Mouse (Mus musculus) kidney, adult 2 months (tissue): ENCODE measurements around the gene Slc26a8. TPM values are rescaled to one million over a fixed set of nuclear protein-coding genes. Genes with fewer than 3 reads are reported as not detected.
A peak's percentile ranks its signal among the peaks of the same experiment; 100 is the strongest.

Source experiments
- DNase-seq: peaks from one replicate; pipeline ENCODE4 v3.0.0; 2021
- H3K27ac ChIP-seq: fragments of 200-500 bp; 2 replicates; pipeline ENCODE4 v1.5.1; 2012; ENCODE audit warnings: low read depth, low read length, control low read depth, inconsistent platforms; ENCODE audit not compliant: insufficient read depth
- H3K27me3 ChIP-seq: fragments of 200-500 bp; replicated peaks from 2 replicates; pipeline ENCODE4 v1.6.1; 2012; ENCODE audit warnings: mild to moderate bottlenecking, moderate library complexity, low read length, inconsistent platforms; ENCODE audit not compliant: control insufficient read depth, insufficient read depth
- H3K36me3 ChIP-seq: fragments of 200-500 bp; 2 replicates; pipeline ENCODE4 v1.6.1; 2012; ENCODE audit warnings: mild to moderate bottlenecking, moderate library complexity, low read length, inconsistent platforms; ENCODE audit not compliant: control insufficient read depth, insufficient read depth
- H3K4me1 ChIP-seq: fragments of 200-500 bp; 2 replicates; pipeline ENCODE4 v1.6.1; 2011; ENCODE audit warnings: low read length; ENCODE audit not compliant: control insufficient read depth, insufficient read depth
- H3K4me3 ChIP-seq: fragments of 200-500 bp; 2 replicates; pipeline ENCODE4 v1.5.1; 2011; ENCODE audit warnings: mild to moderate bottlenecking, low read depth, low read length, control low read depth; ENCODE audit not compliant: insufficient read depth
- CTCF ChIP-seq: fragments of 200-500 bp; conservative IDR thresholded peaks from 2 replicates; pipeline ENCODE4 v1.5.1; 2011; ENCODE audit warnings: low read depth, mild to moderate bottlenecking, control low read depth, low read length, moderate library complexity, mixed read lengths; ENCODE audit not compliant: insufficient read depth, insufficient read length
- POLR2A ChIP-seq: fragments of 200-500 bp; IDR thresholded peaks from one replicate; pipeline ENCODE4 v1.6.1; 2011; ENCODE audit warnings: low read depth, low read length, control low read depth
- WGBS: fragments of 180-500 bp; shearing (Covaris S2); methylation state at CpG from one replicate; pipeline ENCODE4 v1.1.7; 2018; 5-methylcytosine and 5-hydroxymethylcytosine counted together
- polyA plus RNA-seq: library from polyadenylated mRNA; depleted of rRNA; stranded (reverse); fragments of >200 nt; gene quantifications from 2 replicates; pipeline ENCODE4 v1.2.3, GENCODE M21; 2012

Slc26a8 gene
- polyA plus RNA-seq, 1 experiment, result 0.86 TPM

DNA sequence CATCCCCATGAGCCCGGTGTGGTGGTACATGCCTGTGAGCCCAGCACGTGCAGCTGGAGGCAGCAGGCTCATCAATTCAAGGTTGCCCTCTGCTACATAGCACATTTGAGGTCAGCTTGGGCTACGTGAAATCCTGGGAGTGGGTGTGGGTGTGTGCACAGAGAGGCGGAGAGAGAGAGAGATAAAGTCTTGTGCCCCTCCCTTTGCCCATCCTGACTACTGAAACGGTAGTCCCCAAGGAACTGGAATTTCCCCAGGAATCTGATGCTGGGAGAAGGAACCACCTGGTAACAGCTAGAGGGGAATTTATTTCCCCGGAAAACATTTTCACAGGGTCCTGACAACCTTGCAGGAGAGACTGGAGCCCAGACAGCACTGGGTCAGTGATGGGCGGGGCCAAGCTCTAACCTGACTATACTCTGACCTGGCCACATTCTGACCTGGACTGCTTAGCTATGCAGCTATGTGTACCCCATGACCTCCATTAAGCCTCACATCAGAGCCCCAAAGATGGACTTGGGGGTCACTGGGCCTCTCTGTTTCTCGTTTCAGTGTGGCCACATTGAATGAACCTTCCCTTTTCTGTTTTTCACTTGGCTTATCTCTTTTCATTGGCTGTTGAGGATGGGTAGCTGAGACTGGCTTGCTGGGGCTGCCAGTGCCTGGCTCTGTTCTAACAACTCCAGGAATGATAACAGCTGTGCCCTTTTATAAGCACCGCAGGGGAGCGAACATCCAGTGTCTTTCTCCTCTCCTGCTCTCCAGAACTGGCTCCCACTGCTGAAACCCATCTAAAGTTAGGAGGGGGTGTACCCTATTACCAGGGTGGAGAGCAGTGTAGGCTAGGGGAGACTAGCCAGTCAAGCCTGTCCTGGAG is 61.5 kb downstream of the Slc26a8 start:
- H3K36me3 ChIP-seq, result no peaks in the 10 kb centered on the region
- no peak overlapping the region for H3K4me3 ChIP-seq
- peak; percentile 45 for DNase-seq
- peaks cover 3% of the 10 kb centered on the region; the same call in 1 of the 2 replicates for H3K4me1 ChIP-seq
- no peaks in the 10 kb centered on the region for H3K27me3 ChIP-seq
- H3K27ac ChIP-seq, result no peak overlapping the region
- WGBS, result 38% methylated on average over 10 of the region's 10 CpGs
- TF ChIP-seq POLR2A (no peak), CTCF (no peak)

DNA sequence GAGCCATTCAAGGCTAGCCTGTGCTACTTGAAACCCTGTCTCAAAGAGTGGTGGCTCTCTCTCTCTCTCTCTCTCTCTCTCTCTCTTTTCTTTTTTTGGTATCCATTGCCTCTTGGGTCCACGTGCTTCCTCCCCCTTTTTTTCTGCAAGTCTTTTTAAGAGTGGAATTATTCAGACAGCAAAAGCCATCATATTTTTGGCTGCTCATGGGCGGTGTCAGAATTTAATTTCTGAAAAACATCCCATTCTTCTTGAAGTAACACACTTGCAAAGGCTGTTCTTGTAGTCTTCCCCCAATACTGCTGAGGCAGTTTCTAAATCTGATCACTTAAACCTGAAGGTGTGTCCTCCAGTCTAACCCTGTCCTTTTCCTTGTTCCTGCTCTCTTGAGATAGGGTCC is 63.1 kb downstream of the Slc26a8 start:
- no peak for DNase-seq

DNA sequence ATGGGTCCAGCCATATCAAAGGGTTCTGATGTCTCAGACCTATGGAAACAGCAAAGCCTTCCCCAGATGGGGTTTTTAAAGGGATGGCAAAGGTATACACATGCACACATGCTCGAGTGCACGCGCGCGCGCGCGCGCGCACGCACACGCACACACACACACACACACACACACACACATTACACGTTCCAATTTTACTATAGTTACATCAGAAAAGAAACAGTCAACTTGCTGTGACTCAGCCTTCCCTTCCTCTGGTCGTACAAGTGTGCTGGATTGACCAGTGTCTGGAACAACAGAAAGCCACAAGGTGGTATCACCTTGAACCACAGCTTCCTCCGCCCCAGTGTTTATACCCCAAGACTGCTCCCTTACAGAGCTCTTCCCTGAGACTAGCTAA is 64.7 kb downstream of the Slc26a8 start:
- no peaks in the 10 kb centered on the region for H3K27me3 ChIP-seq
- H3K27ac ChIP-seq, result no peak overlapping the region
- no peak for DNase-seq
- no peak overlapping the region for H3K4me3 ChIP-seq
- H3K4me1 ChIP-seq, result peaks cover 10% of the 10 kb centered on the region; the same call in 1 of the 2 replicates
- WGBS, result 92% methylated on average over 15 of the region's 15 CpGs
- no peak for TF ChIP-seq CTCF
- H3K36me3 ChIP-seq, result no peaks in the 10 kb centered on the region

More for the DNA sequence above, 63.1 kb downstream of the Slc26a8 start:
- peaks cover 3% of the 10 kb centered on the region; the same call in 1 of the 2 replicates for H3K4me1 ChIP-seq
- no peaks in the 10 kb centered on the region for H3K36me3 ChIP-seq
- no peak for TF ChIP-seq POLR2A
- no peak for TF ChIP-seq CTCF
- WGBS, result 87% methylated on average over 2 of the region's 2 CpGs
- H3K4me3 ChIP-seq, result no peak overlapping the region
- H3K27ac ChIP-seq, result no peak overlapping the region
- H3K27me3 ChIP-seq, result no peaks in the 10 kb centered on the region

DNA sequence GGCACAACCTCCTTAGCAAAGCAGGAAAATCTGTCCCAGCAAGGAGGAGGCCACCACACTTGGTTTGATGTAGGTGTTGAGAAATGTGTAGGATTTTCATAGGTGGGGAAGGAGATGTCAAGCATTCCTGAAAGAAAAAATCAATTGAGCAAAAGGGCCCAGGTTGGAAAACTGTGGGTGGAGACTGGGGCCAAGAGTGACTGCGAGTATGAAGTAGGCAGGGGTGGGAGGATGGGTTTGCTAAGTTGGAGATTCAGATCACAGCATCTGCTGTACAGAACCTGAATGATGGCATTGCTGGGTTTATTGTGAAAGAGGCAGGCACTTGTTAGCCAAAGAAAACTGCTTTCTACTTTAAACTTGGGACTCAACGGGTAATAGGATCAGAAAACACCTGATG is 65.2 kb downstream of the Slc26a8 start:
- H3K4me1 ChIP-seq, result peaks cover 13% of the 10 kb centered on the region; the same call in 1 of the 2 replicates
- H3K27me3 ChIP-seq, result no peaks in the 10 kb centered on the region
- DNase-seq, result no peak
- no peak overlapping the region for H3K4me3 ChIP-seq
- no peak overlapping the region for H3K27ac ChIP-seq
- WGBS, result 73% methylated on average over 2 of the region's 2 CpGs
- TF ChIP-seq CTCF (no peak), POLR2A (no peak)
- H3K36me3 ChIP-seq, result no peaks in the 10 kb centered on the region

DNA sequence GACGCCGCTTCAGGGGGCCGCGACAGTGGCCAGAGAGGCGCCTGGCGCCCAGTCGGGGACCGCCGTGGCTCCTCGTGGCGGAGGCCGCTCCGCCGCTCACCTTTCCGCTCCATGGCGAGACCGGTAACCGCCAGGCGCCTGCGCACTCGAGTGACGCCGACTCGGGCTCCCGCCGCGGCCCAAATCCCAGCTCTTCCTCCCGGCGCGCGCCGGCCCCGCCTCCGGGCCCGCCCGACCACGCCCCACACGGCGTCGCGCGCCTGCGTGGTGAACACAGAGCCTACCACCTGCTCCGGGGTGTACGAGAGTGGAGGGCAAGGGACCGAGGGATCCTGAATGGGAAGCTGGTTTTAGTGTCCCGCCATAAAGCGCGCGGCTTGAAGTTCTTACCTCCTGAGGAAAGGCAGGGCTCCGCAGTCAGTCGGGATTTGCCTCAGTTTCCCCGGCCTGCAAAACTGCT is 67.7 kb downstream of the Slc26a8 start, which contains the start of gene Srpk1:
Srpk1 (minus strand) TSS at position 410 of the 460 bp plus-strand sequence.
- Histone ChIP-seq H3K36me3 (no peaks in the 10 kb centered on the region), H3K27ac (peak within 1 kb of the TSS; percentile 45; the same call in 1 of the 2 replicates), H3K4me1 (peaks cover 10% of the 10 kb centered on the region; the same call in 1 of the 2 replicates), H3K4me3 (peak within 1 kb of the TSS; percentile 84), H3K27me3 (no peaks in the 10 kb centered on the region)
- peak; percentile 94 for DNase-seq
- TF ChIP-seq CTCF, result no peak
- TF ChIP-seq POLR2A, result no peak
- under 1% methylated on average over 52 of the region's 53 CpGs for WGBS

DNA sequence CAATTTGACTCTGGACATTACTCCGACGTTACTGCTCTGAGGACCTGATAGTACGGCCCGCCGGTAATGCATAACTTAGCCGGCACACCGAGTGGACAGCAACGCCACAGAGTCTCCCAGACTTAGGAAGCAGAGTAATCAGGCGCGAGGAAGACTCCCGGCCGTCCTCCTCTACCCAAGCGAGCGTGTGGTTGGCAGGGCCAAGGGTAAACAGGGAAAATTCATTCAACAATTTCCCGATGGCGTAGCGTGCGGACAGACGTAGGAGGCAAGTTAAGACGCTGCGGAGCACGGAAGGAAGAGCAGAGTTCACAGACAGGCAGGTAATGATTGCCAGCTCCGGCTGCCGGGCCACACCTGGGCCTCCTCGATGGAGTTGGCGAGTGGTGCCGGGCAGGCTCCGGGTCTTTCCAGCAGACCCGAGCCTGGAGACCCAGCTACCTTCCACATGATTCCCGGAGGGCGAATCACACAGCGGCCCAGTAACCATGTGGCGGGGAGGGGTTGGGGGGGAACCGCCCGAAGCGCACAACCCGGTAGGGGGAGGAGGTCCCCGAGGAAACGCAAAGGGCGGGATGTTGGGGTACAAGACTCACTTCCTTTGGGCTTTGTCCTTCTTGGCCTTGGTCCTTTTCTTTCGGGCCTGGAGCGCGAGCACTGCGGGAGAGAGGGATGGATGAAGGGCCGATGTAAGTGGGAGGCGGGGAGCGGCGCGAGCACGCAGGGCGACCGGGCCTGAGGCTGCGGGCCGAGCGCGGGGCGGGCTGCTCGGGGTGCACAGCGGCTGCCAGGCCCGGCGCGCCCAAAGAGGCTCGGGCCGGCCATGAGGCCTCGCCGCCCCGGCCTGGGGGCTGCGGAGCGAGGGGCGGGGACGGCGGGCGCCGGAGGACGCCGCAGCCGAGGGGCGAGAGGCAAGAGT is 68.4 kb downstream of the Slc26a8 start:
- Histone ChIP-seq H3K4me1 (peaks cover 12% of the 10 kb centered on the region), H3K36me3 (no peaks in the 10 kb centered on the region), H3K4me3 (peak overlapping the region; percentile 84), H3K27me3 (no peaks in the 10 kb centered on the region), H3K27ac (peak overlapping the region; percentile 45)
- TF ChIP-seq CTCF, result no peak
- TF ChIP-seq POLR2A, result no peak
- peak; percentile 82 for DNase-seq
- WGBS, result under 1% methylated on average over 70 of the region's 78 CpGs
